Mouse (Mus musculus) embryonic facial prominence, embryonic 13.5 days (tissue): ENCODE data around the gene Alox5. TPM values are rescaled to one million over a fixed set of nuclear protein-coding genes. Genes with fewer than 3 reads are reported as not detected.

Source experiments
- ATAC-seq: fragments of 200-750 bp; cut with Nextera tagmentation; 2 replicates; pipeline ENCODE4 v1.8.0; 2017; ENCODE audit warnings: low read depth; ENCODE audit not compliant: insufficient number of reproducible peaks, insufficient read depth, low FRiP score, low TSS enrichment
- H3K27ac ChIP-seq: fragments of 300-500 bp; sonication (generic); 2 replicates; pipeline ENCODE4 v1.5.1; 2015; ENCODE audit warnings: moderate library complexity, mild to moderate bottlenecking, inconsistent platforms
- H3K27me3 ChIP-seq: fragments of 300-500 bp; sonication (generic); 2 replicates; pipeline ENCODE4 v1.6.1; 2015; ENCODE audit warnings: mild to moderate bottlenecking, inconsistent platforms
- H3K36me3 ChIP-seq: fragments of 300-500 bp; sonication (generic); 2 replicates; pipeline ENCODE4 v1.6.1; 2015; ENCODE audit warnings: mild to moderate bottlenecking, inconsistent platforms
- H3K4me1 ChIP-seq: fragments of 300-500 bp; sonication (generic); 2 replicates; pipeline ENCODE4 v1.6.1; 2015; ENCODE audit warnings: inconsistent platforms
- H3K4me2 ChIP-seq: fragments of 300-500 bp; sonication (generic); 2 replicates; pipeline ENCODE4 v1.6.1; 2015; ENCODE audit warnings: moderate library complexity, mild to moderate bottlenecking, inconsistent platforms
- H3K4me3 ChIP-seq: fragments of 300-500 bp; sonication (generic); 2 replicates; pipeline ENCODE4 v1.5.1; 2015; ENCODE audit warnings: mild to moderate bottlenecking, inconsistent platforms
- H3K9ac ChIP-seq: fragments of 300-500 bp; sonication (generic); 2 replicates; pipeline ENCODE4 v1.6.1; 2015; ENCODE audit warnings: mild to moderate bottlenecking, inconsistent platforms
- H3K9me3 ChIP-seq: fragments of 300-500 bp; sonication (generic); 2 replicates; pipeline ENCODE4 v1.6.1; 2016; ENCODE audit warnings: inconsistent platforms
- WGBS: fragments of 180-500 bp; shearing (Covaris S2); methylation state at CpG from one replicate; pipeline ENCODE4 v1.1.7; 2015; ENCODE audit warnings: mixed read lengths; 5-methylcytosine and 5-hydroxymethylcytosine counted together
- polyA plus RNA-seq: library from polyadenylated mRNA; unstranded; fragments of >200 nt; fragmentation: Nextera tagmentation; extraction: Ambion mirVana; gene quantifications from 2 replicates; pipeline ENCODE4 v1.2.1, GENCODE M21; 2015

The Alox5 gene
- polyA plus RNA-seq, 1 experiment from 2014 or later, result 1.0 TPM

DNA sequence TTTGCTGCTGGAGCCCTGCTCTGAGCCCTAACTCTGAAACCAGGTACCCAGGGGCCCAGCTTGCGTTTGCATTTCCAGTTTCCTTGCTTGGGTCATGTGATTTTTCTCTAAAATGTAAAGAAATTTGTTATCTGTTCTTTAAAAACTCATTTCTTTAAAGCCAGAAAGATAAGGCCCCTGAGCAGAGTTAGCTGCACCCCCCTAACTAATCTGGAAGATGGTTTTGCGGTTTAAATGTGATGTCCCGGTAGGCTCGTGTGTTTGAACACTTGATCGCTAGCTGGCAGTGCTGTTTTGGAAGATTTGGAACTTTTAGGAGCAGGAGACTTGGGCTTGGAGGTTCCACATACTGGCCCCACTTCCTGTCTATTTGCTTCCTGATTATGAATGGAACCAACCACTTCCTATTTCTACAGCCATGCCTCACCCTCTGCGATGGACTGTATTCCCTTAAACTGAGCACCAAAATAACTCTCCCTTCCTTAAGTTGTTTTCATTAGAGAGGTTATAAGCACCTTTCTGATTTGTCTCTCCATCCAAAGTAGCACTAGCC lies 44.9 kb downstream of the Alox5 start:
- Histone ChIP-seq H3K27me3 (no peaks in the 10 kb centered on the region), H3K9ac (no peak overlapping the region), H3K4me1 (no peaks in the 10 kb centered on the region), H3K4me2 (no peak overlapping the region), H3K9me3 (no peaks in the 10 kb centered on the region), H3K4me3 (no peak overlapping the region), H3K27ac (no peak overlapping the region), H3K36me3 (no peaks in the 10 kb centered on the region)
- no peak for ATAC-seq
- WGBS, result 83% methylated on average over 6 of the region's 6 CpGs

DNA sequence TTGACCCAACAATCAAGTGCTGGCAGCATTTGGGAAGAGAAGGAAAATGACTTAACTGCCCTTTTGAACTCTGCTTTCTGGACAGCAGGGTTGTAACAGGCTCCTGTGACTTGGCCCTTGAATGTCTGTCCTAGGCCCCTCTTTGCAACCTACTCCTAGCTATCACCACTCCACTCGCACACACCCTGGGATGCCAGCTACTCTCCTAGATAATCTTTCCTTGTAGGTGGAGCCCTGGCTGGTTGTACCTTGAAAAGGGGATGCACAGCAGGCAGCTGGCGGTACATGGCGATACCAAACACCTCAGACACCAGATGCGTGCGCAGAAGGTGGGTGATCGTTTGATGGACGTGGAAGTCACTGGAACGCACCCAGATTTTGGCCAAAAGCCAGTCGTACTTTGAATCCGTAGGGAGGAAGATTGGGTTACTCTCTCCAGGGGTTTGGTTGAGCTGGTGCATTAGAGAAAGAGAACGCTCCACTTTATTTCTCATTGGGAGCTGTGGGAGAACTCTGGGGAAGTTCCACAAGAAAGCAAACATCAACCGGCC lies 45.8 kb downstream of the Alox5 start:
- no peak overlapping the region for H3K27ac ChIP-seq
- no peaks in the 10 kb centered on the region for H3K9me3 ChIP-seq
- H3K4me1 ChIP-seq, result no peaks in the 10 kb centered on the region
- no peak for ATAC-seq
- no peak overlapping the region for H3K9ac ChIP-seq
- H3K4me2 ChIP-seq, result no peak overlapping the region
- peaks cover 3% of the 10 kb centered on the region; the same call in 1 of the 2 replicates for H3K36me3 ChIP-seq
- no peak overlapping the region for H3K4me3 ChIP-seq
- 82% methylated on average over 12 of the region's 12 CpGs for WGBS
- H3K27me3 ChIP-seq, result no peaks in the 10 kb centered on the region

DNA sequence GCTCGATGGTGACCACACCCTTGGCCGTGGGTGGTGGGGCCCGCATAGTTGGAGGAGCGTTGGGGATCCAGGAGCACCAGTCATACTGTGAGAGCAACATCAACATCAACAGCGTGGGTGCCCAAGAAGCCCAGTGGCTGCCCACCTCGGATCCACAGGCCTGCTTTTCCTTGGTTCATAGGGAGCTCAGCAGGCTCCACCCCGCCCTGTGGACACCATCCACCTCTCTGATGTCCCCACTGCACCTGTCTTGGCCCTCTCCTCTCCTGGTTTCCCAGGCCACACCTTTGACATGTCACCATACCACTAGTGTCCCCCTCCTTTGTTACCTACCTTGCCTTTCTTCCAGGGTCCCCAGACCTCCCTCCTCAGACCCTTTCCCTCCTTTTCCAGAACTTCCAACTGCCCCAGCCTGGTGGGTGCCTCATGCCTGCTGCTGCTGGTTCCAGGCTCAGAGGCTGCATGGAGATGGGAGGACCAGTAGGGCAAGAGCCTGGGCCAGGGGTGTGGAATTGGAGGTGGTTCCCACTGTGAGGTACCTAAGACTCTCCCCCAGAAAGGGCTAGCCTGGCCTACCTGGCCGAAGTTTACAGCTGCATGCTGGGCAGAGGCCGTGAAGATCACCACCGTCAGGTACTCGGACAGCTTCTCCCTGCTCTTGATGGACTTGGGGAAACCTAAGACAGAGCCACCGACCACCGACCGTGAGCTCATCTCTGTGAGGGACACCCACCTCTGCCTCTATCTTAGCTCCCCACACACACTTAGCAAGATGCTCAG lies 48.2 kb downstream of the Alox5 start:
- Histone ChIP-seq H3K36me3 (peaks cover 4% of the 10 kb centered on the region; the same call in 1 of the 2 replicates), H3K9ac (no peak overlapping the region), H3K9me3 (no peaks in the 10 kb centered on the region), H3K4me1 (no peaks in the 10 kb centered on the region), H3K4me3 (no peak overlapping the region), H3K27ac (no peak overlapping the region), H3K27me3 (no peaks in the 10 kb centered on the region), H3K4me2 (no peak overlapping the region)
- no peak; the same call in 1 of the 2 replicates for ATAC-seq
- 93% methylated on average over 14 of the region's 14 CpGs for WGBS

DNA sequence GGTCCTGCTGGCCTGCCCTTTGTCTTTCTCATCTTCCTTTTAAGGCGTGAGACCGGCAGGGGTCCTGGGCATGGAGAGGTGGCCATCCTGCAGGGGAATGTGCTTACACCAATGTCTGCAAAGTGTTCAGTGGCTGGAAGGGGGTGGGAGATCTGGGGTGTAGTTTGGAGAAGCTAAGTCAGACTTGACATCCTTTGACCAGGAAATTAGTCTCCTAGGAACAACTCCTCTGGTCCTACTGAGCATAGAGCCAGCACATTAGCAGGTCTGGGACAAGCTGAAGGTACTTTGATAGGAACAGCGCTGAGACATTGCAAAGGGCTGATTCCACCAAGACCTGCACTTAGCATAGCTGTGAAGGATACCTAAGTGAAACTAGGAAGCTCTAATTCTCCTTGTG lies 49.3 kb downstream of the Alox5 start:
- no peak overlapping the region for H3K27ac ChIP-seq
- WGBS, result 83% methylated on average over 3 of the region's 3 CpGs
- H3K4me1 ChIP-seq, result no peaks in the 10 kb centered on the region
- H3K9ac ChIP-seq, result no peak overlapping the region
- ATAC-seq, result no peak
- no peaks in the 10 kb centered on the region for H3K27me3 ChIP-seq
- no peaks in the 10 kb centered on the region for H3K9me3 ChIP-seq
- no peak overlapping the region for H3K4me2 ChIP-seq
- no peak overlapping the region for H3K4me3 ChIP-seq
- H3K36me3 ChIP-seq, result peaks cover 4% of the 10 kb centered on the region; the same call in 1 of the 2 replicates

DNA sequence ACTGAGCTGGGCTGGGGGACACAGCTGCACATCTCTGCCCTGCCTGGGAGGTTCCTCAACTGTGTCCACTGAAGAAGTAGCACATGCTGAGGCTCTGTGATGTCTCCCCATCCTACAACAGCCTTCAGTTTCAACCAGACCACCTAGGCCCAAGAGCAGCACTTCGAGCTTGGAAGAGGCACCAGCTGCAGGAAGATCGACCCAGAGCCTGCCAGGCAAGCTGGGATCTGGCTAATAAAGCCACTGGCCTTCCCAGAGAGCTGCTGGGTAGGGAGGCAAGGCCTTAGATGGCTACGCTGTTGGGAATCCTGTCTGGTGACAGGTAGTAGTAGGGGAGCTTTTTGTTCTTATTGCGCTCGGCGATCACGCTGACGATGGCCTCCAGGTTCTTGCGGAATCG lies 50.5 kb downstream of the Alox5 start:
- ATAC-seq, result no peak

DNA sequence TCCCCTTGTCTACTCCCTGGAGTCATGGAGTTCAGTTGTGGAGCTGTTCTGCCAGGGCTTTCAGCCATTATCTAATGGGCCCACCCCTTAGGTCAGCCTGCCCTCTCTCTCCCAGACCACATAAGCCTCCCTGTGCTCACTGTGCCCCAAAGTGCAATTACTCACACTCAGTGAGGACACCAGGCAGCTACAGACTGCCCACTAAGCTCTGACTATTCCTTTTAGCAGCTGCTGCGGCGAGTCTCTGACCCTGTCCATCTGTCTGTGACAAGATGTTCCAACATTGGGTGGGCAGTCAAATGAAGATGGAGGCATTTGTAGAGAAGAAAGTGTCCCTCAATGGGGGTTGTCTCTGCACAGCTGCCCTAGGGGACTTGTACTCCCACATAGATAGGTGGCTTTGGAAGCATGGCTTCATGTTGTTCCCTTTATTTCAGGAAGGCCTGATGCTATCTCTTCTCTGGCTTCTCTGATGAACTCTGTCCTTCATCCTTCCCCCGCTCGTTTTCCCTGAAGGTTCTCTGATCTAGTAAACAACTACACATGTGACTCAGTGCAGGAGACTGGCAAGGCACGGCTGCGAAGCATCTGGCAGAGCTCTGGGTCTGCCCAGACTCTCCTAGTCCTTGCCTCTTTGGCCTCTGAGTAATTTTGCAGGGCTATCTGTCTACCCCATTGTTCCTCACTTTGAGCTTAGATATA lies 52.9 kb downstream of the Alox5 start:
- no peaks in the 10 kb centered on the region for H3K27me3 ChIP-seq
- no peaks in the 10 kb centered on the region for H3K9me3 ChIP-seq
- H3K4me3 ChIP-seq, result no peak overlapping the region
- H3K36me3 ChIP-seq, result peaks cover 4% of the 10 kb centered on the region; the same call in 1 of the 2 replicates
- H3K4me2 ChIP-seq, result no peak overlapping the region
- no peak for ATAC-seq
- H3K4me1 ChIP-seq, result no peaks in the 10 kb centered on the region
- no peak overlapping the region for H3K9ac ChIP-seq
- no peak overlapping the region for H3K27ac ChIP-seq
- 68% methylated on average over 6 of the region's 6 CpGs for WGBS

More for the DNA sequence above, 50.5 kb downstream of the Alox5 start:
- Histone ChIP-seq H3K4me1 (no peaks in the 10 kb centered on the region), H3K4me3 (no peak overlapping the region), H3K9me3 (no peaks in the 10 kb centered on the region), H3K27ac (no peak overlapping the region), H3K9ac (no peak overlapping the region), H3K36me3 (peaks cover 4% of the 10 kb centered on the region; the same call in 1 of the 2 replicates), H3K27me3 (no peaks in the 10 kb centered on the region), H3K4me2 (no peak overlapping the region)
- WGBS, result 97% methylated on average over 10 of the region's 10 CpGs

DNA sequence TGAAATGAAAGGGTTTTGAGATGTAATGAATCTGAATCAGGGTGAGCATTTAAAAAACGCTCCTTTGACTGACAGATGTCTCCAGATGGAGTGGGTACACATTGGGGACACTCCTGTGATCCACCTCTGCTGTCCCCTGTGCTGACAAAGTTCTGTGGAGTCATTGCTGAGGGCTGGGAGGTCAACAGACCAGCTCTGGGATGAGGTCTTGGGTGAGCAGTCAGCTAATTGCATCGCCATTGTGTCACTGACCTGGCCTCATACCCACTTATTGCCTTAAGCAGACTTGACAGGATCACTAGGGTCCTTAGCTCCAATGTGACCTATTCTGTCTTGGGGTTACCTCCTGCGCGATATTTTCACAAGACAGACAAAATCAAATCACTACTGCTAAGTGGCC lies 53.8 kb downstream of the Alox5 start:
- 89% methylated on average over 4 of the region's 4 CpGs for WGBS
- Histone ChIP-seq H3K27me3 (no peaks in the 10 kb centered on the region), H3K36me3 (peaks cover 7% of the 10 kb centered on the region; the same call in 1 of the 2 replicates), H3K27ac (no peak overlapping the region), H3K9ac (no peak overlapping the region), H3K4me1 (no peaks in the 10 kb centered on the region), H3K9me3 (no peaks in the 10 kb centered on the region), H3K4me2 (no peak overlapping the region), H3K4me3 (no peak overlapping the region)
- no peak for ATAC-seq

DNA sequence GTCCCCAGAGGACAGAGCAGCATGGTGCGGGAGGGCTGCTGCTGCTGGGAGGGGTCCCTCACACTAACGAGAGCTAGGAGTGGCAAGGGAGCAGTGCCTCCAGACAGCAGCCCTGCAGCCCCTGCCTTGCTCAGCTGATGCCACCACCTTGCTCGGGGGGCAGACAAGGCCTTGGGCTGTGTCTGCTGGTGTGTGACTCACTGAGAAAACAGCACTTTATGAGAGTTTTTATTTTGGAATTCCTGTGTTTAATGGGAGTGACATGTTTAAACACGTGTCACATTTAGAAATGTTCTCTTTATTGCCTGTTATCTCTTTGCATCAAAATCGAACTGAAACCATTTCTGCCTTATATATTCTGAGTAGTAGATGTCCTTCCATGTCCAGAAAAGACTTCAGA lies 54.3 kb downstream of the Alox5 start:
- no peak overlapping the region for H3K4me2 ChIP-seq
- no peaks in the 10 kb centered on the region for H3K4me1 ChIP-seq
- H3K4me3 ChIP-seq, result no peak overlapping the region
- H3K27ac ChIP-seq, result no peak overlapping the region
- 54% methylated on average over 5 of the region's 5 CpGs for WGBS
- no peaks in the 10 kb centered on the region for H3K27me3 ChIP-seq
- no peak for ATAC-seq
- H3K36me3 ChIP-seq, result peaks cover 13% of the 10 kb centered on the region; the same call in 1 of the 2 replicates
- no peaks in the 10 kb centered on the region for H3K9me3 ChIP-seq
- no peak overlapping the region for H3K9ac ChIP-seq

DNA sequence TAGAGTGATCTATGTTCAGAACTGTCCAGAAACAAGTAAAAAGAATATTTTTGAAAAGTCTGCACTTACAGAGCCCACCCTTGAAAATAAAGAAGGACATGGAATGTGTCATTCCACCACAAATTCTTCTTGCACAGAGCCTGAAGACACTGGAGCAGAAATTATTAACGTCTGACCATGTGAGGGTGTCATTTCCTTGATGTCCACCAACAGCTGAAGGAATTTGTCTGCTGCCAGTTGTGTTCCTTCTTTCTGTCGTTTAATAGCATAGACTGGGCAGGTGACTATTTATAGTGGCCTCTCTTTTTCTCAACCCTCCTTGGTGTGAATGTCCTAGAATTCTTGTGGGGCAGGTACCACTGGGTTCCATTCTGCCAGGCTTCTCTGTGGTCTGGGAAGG lies 54.8 kb downstream of the Alox5 start:
- Histone ChIP-seq H3K36me3 (peaks cover 13% of the 10 kb centered on the region; the same call in 1 of the 2 replicates), H3K9me3 (no peaks in the 10 kb centered on the region), H3K27me3 (no peaks in the 10 kb centered on the region), H3K27ac (no peak overlapping the region), H3K4me2 (no peak overlapping the region), H3K4me1 (no peaks in the 10 kb centered on the region), H3K4me3 (no peak overlapping the region), H3K9ac (no peak overlapping the region)
- no peak for ATAC-seq
- WGBS, result 71% methylated on average over 2 of the region's 2 CpGs

DNA sequence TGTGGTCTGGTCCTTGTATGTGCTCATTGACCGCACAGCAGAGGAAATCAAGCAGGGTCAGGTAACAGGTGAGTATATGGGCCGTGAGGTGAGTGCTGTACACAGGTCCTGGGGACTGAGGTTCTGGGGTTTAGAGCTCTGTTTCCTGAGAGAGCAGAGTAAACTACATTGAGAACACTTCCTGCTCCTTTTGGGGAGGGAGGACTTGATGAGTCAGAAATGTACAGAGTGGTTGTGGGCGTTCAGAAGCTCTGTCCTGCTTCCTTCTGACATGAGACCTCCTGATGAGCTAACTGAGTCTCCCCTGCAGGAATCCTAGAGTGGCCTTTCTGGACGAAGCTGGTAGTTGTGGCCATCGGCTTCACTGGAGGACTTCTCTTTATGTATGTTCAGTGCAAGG lies 55.3 kb downstream of the Alox5 start:
- Histone ChIP-seq H3K9me3 (no peaks in the 10 kb centered on the region), H3K27ac (no peak overlapping the region), H3K36me3 (peaks cover 13% of the 10 kb centered on the region; the same call in 1 of the 2 replicates), H3K27me3 (no peaks in the 10 kb centered on the region), H3K9ac (no peak overlapping the region), H3K4me3 (no peak overlapping the region), H3K4me2 (no peak overlapping the region), H3K4me1 (no peaks in the 10 kb centered on the region)
- WGBS, result 89% methylated on average over 5 of the region's 5 CpGs
- ATAC-seq, result no peak

DNA sequence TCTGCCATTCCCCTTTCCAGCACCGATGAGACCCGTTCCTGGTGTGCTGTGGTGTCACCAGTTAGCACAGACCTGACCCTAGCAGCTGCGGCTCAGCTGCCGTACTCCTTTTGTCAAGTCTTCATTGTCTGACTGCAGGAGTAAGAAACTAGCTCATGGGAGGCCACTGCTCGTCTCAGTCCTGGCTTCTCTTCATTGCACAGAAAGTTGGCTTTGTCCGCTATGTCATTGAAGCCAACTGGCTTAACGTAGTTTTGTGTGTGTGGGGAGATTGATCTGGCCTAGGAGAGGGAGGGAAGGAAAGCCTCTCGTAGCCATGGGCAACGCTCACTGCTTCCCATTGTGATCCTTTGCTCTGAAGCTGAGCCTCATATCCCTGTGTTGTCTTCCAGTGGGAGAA lies 55.7 kb downstream of the Alox5 start:
- Histone ChIP-seq H3K4me3 (no peak overlapping the region), H3K27me3 (no peaks in the 10 kb centered on the region), H3K27ac (no peak overlapping the region), H3K4me1 (no peaks in the 10 kb centered on the region), H3K9me3 (no peaks in the 10 kb centered on the region), H3K36me3 (peaks cover 10% of the 10 kb centered on the region; the same call in 1 of the 2 replicates), H3K4me2 (no peak overlapping the region), H3K9ac (no peak overlapping the region)
- 89% methylated on average over 9 of the region's 9 CpGs for WGBS
- ATAC-seq, result no peak
